Mouse (Mus musculus) intestine, embryonic 15.5 days (tissue): ENCODE measurements around the gene Gm20388. TPM values are rescaled to one million over a fixed set of nuclear protein-coding genes. Genes with fewer than 3 reads are reported as not detected.
A peak's percentile ranks its signal among the peaks of the same experiment; 100 is the strongest.
"Not testable (repeated sequence)": the region's sequence is repeated elsewhere in the genome, so short reads cannot be mapped to it uniquely, and the experiment has no call there.

ENCODE experiments used
- ATAC-seq: fragments of 200-750 bp; cut with Nextera tagmentation; 2 replicates; pipeline ENCODE4 v1.8.0; 2017; ENCODE audit warnings: moderate TSS enrichment, moderate library complexity
- H3K27ac ChIP-seq: fragments of 300-500 bp; sonication (generic); 2 replicates; pipeline ENCODE4 v1.5.1; 2015; ENCODE audit warnings: mild to moderate bottlenecking, inconsistent platforms
- H3K27me3 ChIP-seq: fragments of 300-500 bp; sonication (generic); replicated peaks from 2 replicates; pipeline ENCODE4 v1.6.1; 2015; ENCODE audit warnings: inconsistent platforms
- H3K36me3 ChIP-seq: fragments of 300-500 bp; sonication (generic); 2 replicates; pipeline ENCODE4 v1.6.1; 2015; ENCODE audit warnings: inconsistent platforms
- H3K4me1 ChIP-seq: fragments of 300-500 bp; sonication (generic); replicated peaks from 2 replicates; pipeline ENCODE4 v1.6.1; 2015; ENCODE audit warnings: inconsistent platforms
- H3K4me2 ChIP-seq: fragments of 300-500 bp; sonication (generic); replicated peaks from 2 replicates; pipeline ENCODE4 v1.6.1; 2015; ENCODE audit warnings: mild to moderate bottlenecking, inconsistent platforms
- H3K4me3 ChIP-seq: fragments of 300-500 bp; sonication (generic); replicated peaks from 2 replicates; pipeline ENCODE4 v1.5.1; 2015; ENCODE audit warnings: inconsistent platforms
- H3K9ac ChIP-seq: fragments of 300-500 bp; sonication (generic); 2 replicates; pipeline ENCODE4 v1.6.1; 2015; ENCODE audit warnings: inconsistent platforms
- H3K9me3 ChIP-seq: fragments of 300-500 bp; sonication (generic); 2 replicates; pipeline ENCODE4 v1.6.1; 2016; ENCODE audit warnings: inconsistent platforms
- WGBS: fragments of 180-500 bp; shearing (Covaris S2); methylation state at CpG from one replicate; pipeline ENCODE4 v1.1.7; 2015; 5-methylcytosine and 5-hydroxymethylcytosine counted together
- polyA plus RNA-seq: library from polyadenylated mRNA; unstranded; fragments of >200 nt; fragmentation: Nextera tagmentation; extraction: Ambion mirVana; gene quantifications from 2 replicates; pipeline ENCODE4 v1.2.1, GENCODE M21; 2015

Gm20388 gene
- polyA plus RNA-seq, 1 experiment from 2014 or later: not detected

- ATAC-seq: peak; percentile 65
- H3K36me3 ChIP-seq, H3K4me3 ChIP-seq, H3K27me3 ChIP-seq, H3K9me3 ChIP-seq: not testable (repeated sequence)
- Histone ChIP-seq H3K4me2 (peak overlapping the region; percentile 36), H3K9ac (0 out of 2 replicates have a peak overlapping the region, but pooled peaks have one; percentile 11), H3K27ac (peak overlapping the region; percentile 87), H3K4me1 (peaks cover 77% of the 10 kb centered on the region)
- 10% methylated on average over 10 of the region's 13 CpGs for WGBS
Observed at GRCm38 (mm10) chr8:122323951-122324402, 2413.3 kb downstream of the Gm20388 start.

DNA sequence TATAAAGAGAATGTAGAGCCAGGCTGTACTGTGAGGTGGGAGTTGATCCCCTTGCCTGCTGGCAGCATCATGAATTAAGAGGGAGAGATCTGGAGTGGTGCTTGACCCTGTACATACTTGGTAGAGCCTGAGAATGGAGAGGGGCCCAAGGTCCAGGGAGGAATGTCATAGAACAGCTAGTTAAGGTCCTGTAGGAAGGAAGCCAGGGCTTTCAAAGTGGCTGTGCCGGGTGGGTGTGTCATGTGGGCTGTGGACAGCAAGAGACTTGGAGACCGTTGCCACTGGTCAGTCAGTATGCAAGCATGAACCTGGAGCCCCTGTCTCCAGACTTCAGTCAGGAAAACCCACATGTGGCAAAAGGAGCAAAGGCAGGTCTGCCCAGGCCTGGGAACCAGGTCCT, 2414.6 kb downstream of the Gm20388 start:
- no peaks in the 10 kb centered on the region for H3K9me3 ChIP-seq
- H3K9ac ChIP-seq: no peak overlapping the region
- H3K4me3 ChIP-seq: no peak overlapping the region
- H3K27ac ChIP-seq: peak overlapping the region; percentile 6; the same call in 1 of the 2 replicates
- H3K4me2 ChIP-seq: no peak overlapping the region
- H3K4me1 ChIP-seq: peaks cover 77% of the 10 kb centered on the region
- H3K36me3 ChIP-seq: no peaks in the 10 kb centered on the region
- WGBS: 56% methylated on average over 2 of the region's 2 CpGs
- ATAC-seq: no peak
- no peaks in the 10 kb centered on the region; the same call in 1 of the 2 replicates for H3K27me3 ChIP-seq

DNA sequence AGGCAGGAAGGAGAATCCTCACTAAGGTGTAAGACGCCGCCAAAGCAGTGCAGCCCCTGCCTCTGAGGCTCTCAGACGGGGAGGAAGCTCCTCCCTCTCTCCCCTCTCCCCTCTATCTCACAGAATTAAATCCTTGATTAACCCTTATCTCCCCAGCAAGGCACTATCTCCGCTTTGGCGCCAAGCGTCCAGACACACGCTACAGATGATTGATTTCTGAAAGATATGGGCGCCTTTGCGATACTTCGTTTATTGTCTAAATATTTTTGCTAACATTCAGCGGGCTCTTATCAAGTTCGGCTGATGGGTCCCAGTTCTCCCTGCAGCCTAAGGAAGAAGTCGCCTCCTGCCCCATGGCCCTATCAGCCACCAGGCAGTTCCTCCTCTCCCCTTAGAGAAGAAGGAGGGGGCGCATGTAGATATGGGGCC, 2415.5 kb downstream of the Gm20388 start:
- H3K9ac ChIP-seq: 0 out of 2 replicates have a peak overlapping the region, but pooled peaks have one; percentile 30

DNA sequence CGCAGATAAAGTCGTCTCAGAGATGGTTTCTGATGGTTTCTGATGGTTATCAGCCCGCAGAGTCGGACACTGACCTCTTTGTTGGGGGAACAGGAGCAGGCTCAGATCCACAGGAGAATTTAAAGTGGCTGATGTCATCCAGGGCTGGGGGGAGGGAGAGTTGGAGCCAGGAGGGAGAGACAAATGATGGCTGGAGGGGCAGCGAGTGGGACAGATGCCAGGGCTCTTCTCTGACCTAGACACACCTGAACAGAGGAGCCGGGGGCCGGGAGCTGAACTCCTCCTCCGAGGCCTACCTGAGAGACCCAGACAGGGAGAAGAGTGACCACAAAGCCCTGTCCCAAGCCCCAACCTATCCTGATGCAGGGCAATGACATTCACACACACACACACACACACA, 2418.4 kb downstream of the Gm20388 start:
- Histone ChIP-seq H3K36me3 (peaks cover 5% of the 10 kb centered on the region; the same call in 1 of the 2 replicates), H3K9me3 (no peaks in the 10 kb centered on the region), H3K9ac (no peak overlapping the region), H3K27me3 (no peaks in the 10 kb centered on the region; the same call in 1 of the 2 replicates), H3K4me1 (peaks cover 58% of the 10 kb centered on the region), H3K27ac (no peak overlapping the region), H3K4me3 (no peak overlapping the region), H3K4me2 (no peak overlapping the region)
- no peak for ATAC-seq
- WGBS: 64% methylated on average over 8 of the region's 8 CpGs

More for the DNA sequence above, 2415.5 kb downstream of the Gm20388 start:
- H3K27me3 ChIP-seq: no peaks in the 10 kb centered on the region; the same call in 1 of the 2 replicates
- peak overlapping the region; percentile 4; the same call in 1 of the 2 replicates for H3K4me3 ChIP-seq
- H3K4me1 ChIP-seq: peaks cover 77% of the 10 kb centered on the region
- no peak for ATAC-seq
- no peaks in the 10 kb centered on the region for H3K9me3 ChIP-seq
- H3K36me3 ChIP-seq: no peaks in the 10 kb centered on the region; the same call in 1 of the 2 replicates
- 21% methylated on average over 14 of the region's 14 CpGs for WGBS
- H3K27ac ChIP-seq: 0 out of 2 replicates have a peak overlapping the region, but pooled peaks have one; percentile 17
- H3K4me2 ChIP-seq: peak overlapping the region; percentile 41

DNA sequence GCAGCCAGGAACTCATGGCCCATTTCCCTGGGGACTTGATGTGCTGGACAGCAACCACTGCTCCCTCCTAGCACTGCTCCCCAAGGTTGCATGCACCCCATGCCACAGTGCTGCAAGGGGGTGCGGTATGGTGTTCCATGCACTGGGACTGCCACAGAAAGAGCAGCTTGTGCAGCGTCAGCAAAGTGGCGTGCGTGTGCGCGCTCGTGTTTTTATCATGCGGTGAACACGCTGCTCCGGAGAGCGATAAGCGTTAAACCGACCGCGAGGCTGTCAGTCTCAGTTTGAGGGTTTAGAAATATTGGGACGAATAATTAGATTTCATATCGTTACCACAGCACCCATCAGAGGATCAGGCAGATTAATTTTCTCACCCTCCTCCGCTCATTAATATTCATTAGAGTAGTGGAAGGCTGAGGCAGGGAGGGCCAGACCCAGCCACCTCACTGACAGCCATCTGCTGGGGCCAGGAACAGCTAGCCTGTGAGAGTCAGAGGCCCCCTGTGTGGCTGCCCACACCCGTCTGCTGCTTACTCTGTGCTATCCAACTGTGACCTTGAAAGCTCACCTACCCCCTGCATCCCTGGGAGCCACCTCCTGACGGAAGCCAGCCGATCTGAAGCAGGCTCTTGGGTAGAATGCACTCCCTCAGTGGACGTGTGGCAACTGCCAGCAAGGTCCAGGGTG, 2419.1 kb downstream of the Gm20388 start:
- H3K36me3 ChIP-seq: peaks cover 11% of the 10 kb centered on the region
- H3K27me3 ChIP-seq: no peaks in the 10 kb centered on the region; the same call in 1 of the 2 replicates
- no peaks in the 10 kb centered on the region for H3K9me3 ChIP-seq
- no peak overlapping the region for H3K4me2 ChIP-seq
- H3K27ac ChIP-seq: peak overlapping the region; percentile 73
- H3K9ac ChIP-seq: no peak overlapping the region
- no peak overlapping the region for H3K4me3 ChIP-seq
- peak; percentile 54 for ATAC-seq
- peaks cover 52% of the 10 kb centered on the region for H3K4me1 ChIP-seq
- 79% methylated on average over 22 of the region's 22 CpGs for WGBS

DNA sequence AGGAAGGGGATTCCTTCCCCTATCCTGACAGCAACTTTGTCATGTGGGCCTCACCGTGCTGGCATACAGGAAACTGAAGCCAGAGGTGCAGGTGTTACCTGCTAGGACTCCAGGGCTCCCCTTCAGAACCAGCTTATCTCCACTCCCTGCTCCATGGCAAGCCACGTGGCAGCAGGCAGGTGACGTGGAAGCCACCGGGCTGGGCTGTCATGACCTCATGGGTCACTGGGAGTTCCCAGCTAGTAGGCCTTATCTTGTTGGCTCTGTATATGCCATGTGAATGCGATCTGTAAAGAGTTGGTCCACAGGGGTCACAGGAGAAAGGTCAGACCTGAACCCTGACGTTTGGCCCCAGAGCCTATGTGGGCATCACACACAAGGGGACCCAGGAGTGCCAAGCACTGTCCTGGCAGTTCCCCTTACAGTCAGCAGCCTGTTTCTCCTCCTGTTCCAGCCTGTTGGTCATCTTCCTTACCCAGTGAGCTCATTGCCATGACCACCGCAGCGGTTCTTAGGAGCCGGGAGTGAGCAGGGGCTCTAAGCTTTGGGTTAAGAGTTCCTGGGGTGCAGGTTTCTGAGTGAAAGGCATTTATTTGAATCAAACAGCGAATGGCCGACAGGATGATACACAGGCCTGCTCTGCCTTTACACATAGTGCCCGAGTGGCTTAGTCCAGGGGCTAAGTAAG, 2419.9 kb downstream of the Gm20388 start:
- 77% methylated on average over 12 of the region's 12 CpGs for WGBS
- Histone ChIP-seq H3K4me2 (no peak overlapping the region), H3K27ac (peak overlapping the region; percentile 73), H3K4me1 (peaks cover 44% of the 10 kb centered on the region), H3K4me3 (no peak overlapping the region), H3K9me3 (no peaks in the 10 kb centered on the region), H3K9ac (no peak overlapping the region), H3K36me3 (peaks cover 20% of the 10 kb centered on the region), H3K27me3 (peaks cover 5% of the 10 kb centered on the region)
- peak; percentile 73 for ATAC-seq

- Histone ChIP-seq H3K4me2 (no peak overlapping the region), H3K36me3 (peaks cover 25% of the 10 kb centered on the region), H3K9ac (no peak overlapping the region), H3K4me1 (peaks cover 39% of the 10 kb centered on the region), H3K9me3 (no peaks in the 10 kb centered on the region), H3K4me3 (no peak overlapping the region), H3K27me3 (peaks cover 8% of the 10 kb centered on the region), H3K27ac (peak overlapping the region; percentile 73)
- 54% methylated on average over 3 of the region's 3 CpGs for WGBS
- ATAC-seq: peak; percentile 6; the same call in 1 of the 2 replicates
Observed at GRCm38 (mm10) chr8:122331134-122331523, 2420.5 kb downstream of the Gm20388 start.

GRCm38 (mm10) chr8:122332753-122333506, 2422.3 kb downstream of the Gm20388 start:
- peaks cover 25% of the 10 kb centered on the region for H3K27me3 ChIP-seq
- WGBS: 65% methylated on average over 6 of the region's 6 CpGs
- H3K4me2 ChIP-seq: no peak overlapping the region
- no peaks in the 10 kb centered on the region for H3K9me3 ChIP-seq
- peaks cover 39% of the 10 kb centered on the region for H3K36me3 ChIP-seq
- peaks cover 33% of the 10 kb centered on the region for H3K4me1 ChIP-seq
- no peak overlapping the region for H3K9ac ChIP-seq
- ATAC-seq: peak; percentile 27; the same call in 1 of the 2 replicates
- no peak overlapping the region for H3K27ac ChIP-seq
- no peak overlapping the region for H3K4me3 ChIP-seq

DNA sequence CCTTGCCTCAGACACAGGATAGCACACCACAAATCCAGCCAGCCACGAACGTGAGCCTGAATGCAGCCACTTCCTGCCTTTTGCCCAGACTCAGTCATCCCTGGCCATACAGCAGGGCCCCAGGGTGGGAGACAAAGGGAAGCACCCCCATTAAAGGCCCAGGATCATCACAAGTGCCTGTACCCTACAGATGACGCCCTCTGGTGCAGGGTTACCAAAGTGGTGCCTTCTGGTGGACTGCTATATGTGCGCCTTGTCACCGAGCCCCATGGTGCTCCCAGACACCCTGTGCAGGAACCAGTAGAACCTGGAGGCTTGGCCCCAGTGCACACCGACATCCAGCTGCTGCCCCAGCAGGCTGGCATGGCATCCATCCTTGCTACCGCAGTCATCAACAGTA, 2422.9 kb downstream of the Gm20388 start:
- no peak overlapping the region for H3K4me2 ChIP-seq
- peaks cover 33% of the 10 kb centered on the region for H3K4me1 ChIP-seq
- 88% methylated on average over 7 of the region's 7 CpGs for WGBS
- peaks cover 39% of the 10 kb centered on the region for H3K36me3 ChIP-seq
- no peak overlapping the region for H3K4me3 ChIP-seq
- H3K27me3 ChIP-seq: peaks cover 25% of the 10 kb centered on the region
- ATAC-seq: no peak
- no peaks in the 10 kb centered on the region for H3K9me3 ChIP-seq
- no peak overlapping the region for H3K9ac ChIP-seq
- no peak overlapping the region for H3K27ac ChIP-seq

GRCm38 (mm10) chr8:122334791-122335490, 2424.3 kb downstream of the Gm20388 start:
- Histone ChIP-seq H3K36me3 (peaks cover 39% of the 10 kb centered on the region), H3K4me1 (peaks cover 22% of the 10 kb centered on the region), H3K27me3 (peaks cover 25% of the 10 kb centered on the region), H3K9ac (no peak overlapping the region), H3K9me3 (no peaks in the 10 kb centered on the region), H3K27ac (no peak overlapping the region), H3K4me3 (no peak overlapping the region), H3K4me2 (0 out of 2 replicates have a peak overlapping the region, but pooled peaks have one; percentile 89)
- 90% methylated on average over 13 of the region's 13 CpGs for WGBS
- no peak for ATAC-seq

- Histone ChIP-seq H3K4me1 (peaks cover 15% of the 10 kb centered on the region), H3K27ac (no peak overlapping the region), H3K4me3 (peak overlapping the region; percentile 48), H3K4me2 (peak overlapping the region; percentile 89), H3K27me3 (peaks cover 25% of the 10 kb centered on the region), H3K9me3 (no peaks in the 10 kb centered on the region), H3K36me3 (peaks cover 39% of the 10 kb centered on the region), H3K9ac (0 out of 2 replicates have a peak overlapping the region, but pooled peaks have one; percentile 34)
- WGBS: 31% methylated on average over 57 of the region's 57 CpGs
- peak; percentile 5; the same call in 1 of the 2 replicates for ATAC-seq
Observed at GRCm38 (mm10) chr8:122335638-122336250, 2425.1 kb downstream of the Gm20388 start.
